Mouse (Mus musculus) ES-E14 (cell line): ENCODE measurements at regions not wholly inside any gene's neighbourhood (a gene's known extent, or its start where the extent isn't known, plus 50 kb on each side); places are given as distances from the start of the nearest gene placed in this dataset.
A peak's percentile ranks its signal among the peaks of the same experiment; 100 is the strongest.

Experiments used
- DNase-seq: peaks from one replicate; pipeline ENCODE4 v3.0.0-alpha.2; 2013; ENCODE audit warnings: low read depth, low spot score
- H3K27ac ChIP-seq: 2 replicates; pipeline ENCODE4 v1.5.1; 2012; ENCODE audit warnings: low read depth, mild to moderate bottlenecking, low read length, moderate library complexity, mixed read lengths; ENCODE audit not compliant: poor library complexity, insufficient read depth, severe bottlenecking
- H3K36me3 ChIP-seq: 2 replicates; pipeline ENCODE4 v1.6.1; 2012; ENCODE audit warnings: mild to moderate bottlenecking, low read length, moderate library complexity, mixed read lengths; ENCODE audit not compliant: control insufficient read depth, poor library complexity, insufficient read depth, severe bottlenecking
- H3K4me1 ChIP-seq, 2 experiments: fragments of 150-350 bp in 1 of 2; sonication (generic) in 1 of 2; 2 replicates each; pipeline ENCODE4 v1.6.1; 2012; ENCODE audit warnings: low read length in 2 of 2, mild to moderate bottlenecking in 1 of 2, mixed read lengths in 1 of 2; ENCODE audit not compliant: control insufficient read depth in 2 of 2, insufficient read depth in 2 of 2, poor library complexity in 1 of 2
- H3K4me3 ChIP-seq, 2 experiments: fragments of 150-350 bp in 1 of 2; sonication (generic) in 1 of 2; 2 replicates each; pipeline ENCODE4 v1.5.1; 2012; ENCODE audit warnings: low read length in 2 of 2, low read depth in 1 of 2, mild to moderate bottlenecking in 1 of 2, mixed read lengths in 1 of 2; ENCODE audit not compliant: insufficient read depth in 1 of 2, poor library complexity in 1 of 2, severe bottlenecking in 1 of 2
- H3K9ac ChIP-seq: 2 replicates; pipeline ENCODE4 v1.6.1; 2012; ENCODE audit warnings: low read depth, mild to moderate bottlenecking, low read length, mixed read lengths; ENCODE audit not compliant: poor library complexity, insufficient read depth, severe bottlenecking
- H3K9me3 ChIP-seq: fragments of 150-350 bp; sonication (generic); 2 replicates; pipeline ENCODE4 v1.6.1; 2012; ENCODE audit warnings: low read depth, mild to moderate bottlenecking, low read length; ENCODE audit not compliant: control insufficient read depth, insufficient read depth
- CHD2 ChIP-seq: IDR thresholded peaks from 2 replicates; pipeline ENCODE4 v1.6.1; 2014; ENCODE audit warnings: mild to moderate bottlenecking, low read depth, low read length, inconsistent platforms
- HCFC1 ChIP-seq: IDR thresholded peaks from 2 replicates; pipeline ENCODE4 v1.6.1; 2012; ENCODE audit warnings: low read length, inconsistent platforms, borderline replicate concordance; ENCODE audit not compliant: insufficient read depth
- MAFK ChIP-seq: IDR thresholded peaks from 2 replicates; pipeline ENCODE4 v1.6.1; 2014; ENCODE audit warnings: mild to moderate bottlenecking, low read depth, low read length, inconsistent platforms; ENCODE audit not compliant: insufficient read depth
- ZC3H11A ChIP-seq: IDR thresholded peaks from 2 replicates; pipeline ENCODE4 v1.6.1; 2012; ENCODE audit warnings: low read depth, mild to moderate bottlenecking, inconsistent platforms, low read length, borderline replicate concordance
- ZNF384 ChIP-seq: IDR thresholded peaks from 2 replicates; pipeline ENCODE4 v1.6.1; 2012; ENCODE audit warnings: low read depth, low read length, inconsistent platforms
- in situ Hi-C, 2 experiments: fragments of 600-800 bp; cut with MboI; formaldehyde crosslinking; loops; one replicate each; pipeline ENCODE4 v1.15.1; 2025; ENCODE audit warnings: low sequenced_read_pairs in 2 of 2, inconsistent platforms in 1 of 2; ENCODE audit not compliant: unreplicated experiment in 2 of 2

DNA sequence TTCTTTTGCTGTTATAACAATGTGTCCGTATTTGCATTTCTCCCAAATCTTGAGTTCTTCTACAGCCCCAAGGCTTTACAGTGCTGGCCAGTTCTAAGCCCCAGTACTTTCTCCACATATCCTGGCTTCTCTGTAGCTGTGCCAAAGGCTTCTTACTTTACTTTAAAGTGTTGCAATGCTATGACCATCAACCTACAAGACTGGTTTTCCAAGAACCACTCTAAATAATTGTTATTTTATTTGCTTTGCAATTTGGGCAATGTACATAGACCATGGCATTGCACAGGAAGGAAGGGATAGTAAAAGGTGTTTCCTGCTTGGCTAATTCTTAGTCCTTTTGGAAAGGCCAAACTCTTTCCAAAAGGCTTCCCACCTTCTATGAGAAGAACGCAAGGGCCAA, 495.4 kb downstream of the Sox2 start:
- Histone ChIP-seq H3K9me3 (no peaks in the 10 kb centered on the region), H3K4me1 (no peaks in the 10 kb centered on the region), H3K9ac (no peak overlapping the region), H3K36me3 (no peaks in the 10 kb centered on the region), H3K27ac (no peak overlapping the region), H3K4me3 (no peak overlapping the region)
- no peak for DNase-seq
- in situ Hi-C loops: no loop called here
- no peak for TF ChIP-seq ZC3H11A

DNA sequence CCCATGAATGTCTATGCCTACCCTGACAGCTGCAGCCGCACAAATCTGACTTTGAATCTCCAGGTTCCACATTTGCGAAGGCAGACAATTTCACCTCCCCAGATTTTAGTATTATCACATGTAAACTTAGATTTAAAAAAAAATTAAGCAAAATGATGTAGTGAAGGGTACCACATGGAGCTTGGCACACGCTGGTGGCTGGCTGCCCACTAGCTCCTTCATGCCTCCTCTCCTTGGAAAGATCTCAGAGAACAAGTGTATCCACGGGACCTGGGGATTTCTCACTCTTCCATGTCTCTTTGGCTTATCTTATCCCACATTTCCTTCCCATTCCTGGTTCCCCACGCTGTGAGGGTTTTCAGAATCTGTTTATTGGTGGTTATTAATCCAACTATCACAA, 496.5 kb downstream of the Sox2 start:
- in situ Hi-C loops: no loop called here
- Histone ChIP-seq H3K9ac (no peak overlapping the region), H3K9me3 (no peaks in the 10 kb centered on the region), H3K36me3 (no peaks in the 10 kb centered on the region), H3K27ac (no peak overlapping the region), H3K4me3 (no peak overlapping the region), H3K4me1 (no peaks in the 10 kb centered on the region)
- no peak for TF ChIP-seq ZC3H11A
- TF ChIP-seq HCFC1: no peak
- no peak for TF ChIP-seq MAFK
- no peak for TF ChIP-seq ZNF384
- no peak for TF ChIP-seq CHD2
- no peak for DNase-seq

DNA sequence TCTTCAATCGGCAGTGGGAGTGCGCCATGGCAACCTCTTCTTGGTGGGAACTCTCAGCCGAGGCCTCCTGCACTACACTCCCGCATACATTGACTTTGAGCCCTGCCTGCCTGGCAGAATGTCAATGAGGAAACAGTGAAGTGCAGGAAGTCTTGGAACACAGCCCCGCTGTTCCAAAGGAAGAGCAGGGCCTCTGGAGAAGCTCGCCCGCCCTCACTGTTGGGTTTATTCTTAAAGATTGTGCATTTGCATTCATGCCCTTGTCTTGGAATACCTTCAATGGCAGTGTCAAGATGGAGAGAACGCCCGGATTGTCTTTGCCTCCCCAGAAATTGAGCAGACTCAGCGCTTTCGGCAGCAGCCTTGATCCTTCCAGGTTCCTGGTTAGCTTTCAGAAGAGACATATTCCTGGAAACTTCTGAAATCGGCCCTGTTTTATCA, 499.1 kb downstream of the Sox2 start:
- peaks cover 2 to 4% of the 10 kb centered on the region in 2 experiments; a peak in 2 of 4 replicates for H3K4me1 ChIP-seq
- H3K4me3 ChIP-seq: no peak overlapping the region
- no peaks in the 10 kb centered on the region for H3K36me3 ChIP-seq
- TF ChIP-seq HCFC1: no peak
- TF ChIP-seq MAFK: peak; percentile 73
- no peak for DNase-seq
- no peak overlapping the region for H3K27ac ChIP-seq
- in situ Hi-C loops: no loop called here
- no peaks in the 10 kb centered on the region for H3K9me3 ChIP-seq
- H3K9ac ChIP-seq: no peak overlapping the region

DNA sequence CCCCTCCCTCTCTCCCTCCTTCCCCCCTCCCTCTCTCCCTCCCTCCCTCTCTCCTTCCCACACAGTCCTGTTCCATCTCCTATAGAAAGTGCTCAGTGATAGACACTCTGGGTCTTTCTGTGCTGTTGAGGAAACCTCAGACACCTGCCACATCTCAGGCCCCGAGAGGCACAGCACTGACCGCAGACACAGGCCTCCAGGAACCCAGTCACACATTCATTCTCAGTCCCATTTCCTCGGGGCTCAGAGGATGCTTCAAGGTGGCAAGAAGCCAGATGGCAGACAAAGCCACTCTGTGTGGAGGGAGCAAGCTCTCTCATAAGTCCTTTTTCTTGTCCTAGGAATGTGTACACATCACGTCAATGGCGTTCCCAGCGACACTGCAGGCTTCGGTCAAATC, 502.0 kb downstream of the Sox2 start:
- in situ Hi-C loops: no loop called here

DNA sequence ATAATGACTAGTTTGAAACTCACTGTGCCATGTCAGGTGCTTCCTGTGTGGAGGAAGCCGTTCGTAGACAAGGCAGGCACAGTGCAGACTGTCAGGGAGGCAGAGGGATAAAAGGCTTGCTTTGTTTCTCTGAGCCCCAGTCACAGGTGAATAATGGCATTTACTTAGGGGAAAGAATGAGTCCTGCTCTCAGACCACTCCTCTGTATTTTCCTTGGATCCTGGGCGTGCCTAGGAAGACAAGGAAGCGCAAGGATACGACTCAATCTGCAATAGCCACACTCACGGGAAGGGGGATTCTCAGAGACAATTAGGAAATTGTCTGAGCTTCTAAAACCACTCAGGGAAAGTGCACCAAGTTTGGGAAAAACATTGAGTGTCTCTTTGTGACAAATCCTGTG, 504.1 kb downstream of the Sox2 start:
- no peaks in the 10 kb centered on the region for H3K36me3 ChIP-seq
- H3K27ac ChIP-seq: no peak overlapping the region
- DNase-seq: no peak
- H3K9ac ChIP-seq: no peak overlapping the region
- H3K4me1 ChIP-seq: peaks cover 2 to 4% of the 10 kb centered on the region in 2 experiments; a peak in 2 of 4 replicates
- H3K9me3 ChIP-seq: no peaks in the 10 kb centered on the region
- in situ Hi-C loops: no loop called here
- no peak overlapping the region for H3K4me3 ChIP-seq
- no peak for TF ChIP-seq HCFC1
- no peak for TF ChIP-seq MAFK
- TF ChIP-seq ZC3H11A: no peak

More for the DNA sequence above, 502.0 kb downstream of the Sox2 start:
- no peaks in the 10 kb centered on the region for H3K9me3 ChIP-seq
- H3K27ac ChIP-seq: no peak overlapping the region
- H3K36me3 ChIP-seq: no peaks in the 10 kb centered on the region
- H3K9ac ChIP-seq: no peak overlapping the region
- no peak for DNase-seq
- TF ChIP-seq CHD2 (no peak), HCFC1 (no peak), MAFK (no peak), ZNF384 (no peak), ZC3H11A (no peak)
- peaks cover 2 to 4% of the 10 kb centered on the region in 2 experiments; a peak in 2 of 4 replicates for H3K4me1 ChIP-seq
- H3K4me3 ChIP-seq: no peak overlapping the region
